Mouse (Mus musculus) neural tube, embryonic 15.5 days (tissue): ENCODE data around the gene Plbd1. TPM values are rescaled to one million over a fixed set of nuclear protein-coding genes. Genes with fewer than 3 reads are reported as not detected.

Source experiments
- ATAC-seq: fragments of 200-750 bp; cut with Nextera tagmentation; 2 replicates; pipeline ENCODE4 v1.8.0; 2017; ENCODE audit warnings: mild to moderate bottlenecking, moderate TSS enrichment, moderate library complexity; ENCODE audit not compliant: low FRiP score
- H3K27ac ChIP-seq: fragments of 300-500 bp; sonication (generic); replicated peaks from 2 replicates; pipeline ENCODE4 v1.5.1; 2015; ENCODE audit warnings: mild to moderate bottlenecking, inconsistent platforms
- H3K27me3 ChIP-seq: fragments of 300-500 bp; sonication (generic); replicated peaks from 2 replicates; pipeline ENCODE4 v1.6.1; 2015; ENCODE audit warnings: inconsistent platforms
- H3K36me3 ChIP-seq: fragments of 300-500 bp; sonication (generic); 2 replicates; pipeline ENCODE4 v1.6.1; 2015; ENCODE audit warnings: inconsistent platforms
- H3K4me1 ChIP-seq: fragments of 300-500 bp; sonication (generic); 2 replicates; pipeline ENCODE4 v1.6.1; 2015; ENCODE audit warnings: inconsistent platforms
- H3K4me2 ChIP-seq: fragments of 300-500 bp; sonication (generic); 2 replicates; pipeline ENCODE4 v1.6.1; 2015; ENCODE audit warnings: inconsistent platforms, mild to moderate bottlenecking, moderate library complexity
- H3K4me3 ChIP-seq: fragments of 300-500 bp; sonication (generic); replicated peaks from 2 replicates; pipeline ENCODE4 v1.5.1; 2015; ENCODE audit warnings: mild to moderate bottlenecking, inconsistent platforms
- H3K9ac ChIP-seq: fragments of 300-500 bp; sonication (generic); replicated peaks from 2 replicates; pipeline ENCODE4 v1.6.1; 2015; ENCODE audit warnings: mild to moderate bottlenecking, inconsistent platforms
- H3K9me3 ChIP-seq: fragments of 300-500 bp; sonication (generic); replicated peaks from 2 replicates; pipeline ENCODE4 v1.6.1; 2016; ENCODE audit warnings: inconsistent platforms
- WGBS: fragments of 180-500 bp; shearing (Covaris S2); methylation state at CpG from one replicate; pipeline ENCODE4 v1.1.7; 2015; ENCODE audit warnings: mixed read lengths; 5-methylcytosine and 5-hydroxymethylcytosine counted together
- polyA plus RNA-seq: library from polyadenylated mRNA; unstranded; fragments of >200 nt; fragmentation: Nextera tagmentation; extraction: Ambion mirVana; gene quantifications from 2 replicates; pipeline ENCODE4 v1.2.1, GENCODE M21; 2015

The Plbd1 gene
- polyA plus RNA-seq, 1 experiment from 2014 or later: 0.72 TPM

DNA sequence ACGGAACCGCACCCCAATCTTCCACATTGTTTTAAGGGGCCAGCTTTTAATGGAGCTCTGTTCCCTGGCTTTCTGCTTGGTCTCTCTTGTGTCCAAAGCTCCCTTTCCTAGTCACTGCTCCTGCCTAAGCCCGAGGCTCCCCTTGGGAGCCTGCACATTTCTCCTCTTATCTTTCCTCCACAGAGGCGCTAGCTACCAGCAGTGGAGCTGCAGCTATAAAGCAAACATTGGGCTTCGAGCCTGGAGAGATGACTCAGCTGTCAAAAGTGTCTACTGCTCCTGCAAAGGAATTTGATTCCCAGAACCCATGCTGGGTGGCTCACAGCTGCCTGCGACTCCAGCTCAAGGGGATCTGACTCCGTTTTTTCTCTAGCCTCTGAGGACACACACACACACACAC lies 10.7 kb upstream of the Plbd1 start:
- no peak overlapping the region for H3K4me3 ChIP-seq
- WGBS: 68% methylated on average over 7 of the region's 7 CpGs
- ATAC-seq: no peak

DNA sequence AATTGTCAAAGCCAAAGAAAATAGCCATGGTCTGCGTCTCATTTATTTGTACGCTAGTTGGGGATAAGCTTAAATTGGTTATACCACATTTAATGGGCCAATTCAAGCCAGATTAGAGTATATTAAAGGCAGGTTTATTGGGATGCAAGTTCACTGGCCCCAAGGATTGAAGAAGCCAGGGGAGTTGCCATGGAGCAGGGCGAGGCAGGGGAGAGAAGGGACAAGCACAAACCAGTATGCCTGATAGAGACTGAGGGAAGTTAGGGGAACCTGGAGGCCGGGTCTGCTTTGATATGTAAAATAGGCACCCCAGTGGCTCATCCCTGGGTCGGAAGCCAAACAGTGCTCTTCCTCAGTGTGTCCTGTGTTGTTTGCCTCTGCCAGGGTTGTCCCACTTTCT lies 7.5 kb upstream of the Plbd1 start:
- no peak for ATAC-seq
- no peak overlapping the region for H3K9ac ChIP-seq
- H3K9me3 ChIP-seq: no peaks in the 10 kb centered on the region
- WGBS: 44% methylated on average over 5 of the region's 5 CpGs
- H3K4me3 ChIP-seq: no peak overlapping the region
- H3K27me3 ChIP-seq: no peaks in the 10 kb centered on the region
- no peaks in the 10 kb centered on the region for H3K36me3 ChIP-seq
- no peaks in the 10 kb centered on the region for H3K4me1 ChIP-seq
- H3K27ac ChIP-seq: no peak overlapping the region
- no peak overlapping the region for H3K4me2 ChIP-seq

More for the DNA sequence above, 10.7 kb upstream of the Plbd1 start:
- Histone ChIP-seq H3K9me3 (no peaks in the 10 kb centered on the region; the same call in 1 of the 2 replicates), H3K9ac (no peak overlapping the region), H3K4me2 (no peak overlapping the region), H3K36me3 (no peaks in the 10 kb centered on the region), H3K4me1 (no peaks in the 10 kb centered on the region), H3K27ac (no peak overlapping the region), H3K27me3 (no peaks in the 10 kb centered on the region)

- no peak for ATAC-seq
- no peak overlapping the region for H3K4me3 ChIP-seq
- H3K36me3 ChIP-seq: no peaks in the 10 kb centered on the region
- H3K9ac ChIP-seq: no peak overlapping the region
- no peak overlapping the region for H3K27ac ChIP-seq
- H3K4me1 ChIP-seq: no peaks in the 10 kb centered on the region
- H3K27me3 ChIP-seq: no peaks in the 10 kb centered on the region
- H3K4me2 ChIP-seq: no peak overlapping the region
- H3K9me3 ChIP-seq: no peaks in the 10 kb centered on the region
- WGBS: 64% methylated on average over 14 of the region's 14 CpGs
Measured at GRCm38 (mm10) chr6:136668266-136668986, 6.7 kb upstream of the Plbd1 start.

DNA sequence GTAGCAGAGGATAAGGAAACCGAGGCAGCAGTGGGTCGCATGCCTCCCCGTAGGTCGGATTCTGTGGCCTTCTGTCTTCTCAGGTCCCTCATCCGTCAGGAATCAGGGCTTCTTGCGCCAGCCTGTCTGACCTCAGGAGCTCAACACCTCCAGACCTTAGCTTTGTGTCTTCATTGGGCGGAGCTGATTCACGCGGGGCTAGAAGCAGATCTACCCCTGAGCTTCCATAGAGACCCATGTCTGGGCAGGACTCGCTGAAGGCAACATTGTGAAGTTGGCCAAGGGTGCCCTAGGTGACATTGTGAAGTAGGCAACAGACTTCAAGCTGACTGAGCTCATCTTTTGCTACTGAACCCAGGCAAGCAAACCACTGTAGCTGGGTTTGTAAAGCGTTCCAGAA lies 335 bp upstream of the Plbd1 start:
- Histone ChIP-seq H3K36me3 (no peaks in the 10 kb centered on the region), H3K4me2 (peak overlapping the region; percentile 48), H3K27ac (no peak overlapping the region), H3K9me3 (no peaks in the 10 kb centered on the region), H3K4me1 (peaks cover 8% of the 10 kb centered on the region), H3K9ac (no peak overlapping the region), H3K27me3 (peaks cover 26% of the 10 kb centered on the region), H3K4me3 (no peak overlapping the region)
- ATAC-seq: no peak
- WGBS: 32% methylated on average over 11 of the region's 11 CpGs

GRCm38 (mm10) chr6:136660831-136661705 lies 660 bp downstream of the Plbd1 start:
- WGBS: 20% methylated on average over 34 of the region's 34 CpGs
- Histone ChIP-seq H3K27me3 (peaks cover 26% of the 10 kb centered on the region), H3K4me3 (peak overlapping the region; percentile 21), H3K9me3 (no peaks in the 10 kb centered on the region), H3K36me3 (no peaks in the 10 kb centered on the region), H3K27ac (no peak overlapping the region), H3K4me2 (peak overlapping the region; percentile 48), H3K9ac (no peak overlapping the region), H3K4me1 (peaks cover 8% of the 10 kb centered on the region)
- no peak for ATAC-seq

GRCm38 (mm10) chr6:136659226-136659625 lies 2.5 kb downstream of the Plbd1 start:
- Histone ChIP-seq H3K9me3 (no peaks in the 10 kb centered on the region), H3K4me2 (no peak overlapping the region), H3K4me3 (no peak overlapping the region), H3K27ac (no peak overlapping the region), H3K36me3 (no peaks in the 10 kb centered on the region), H3K4me1 (peaks cover 8% of the 10 kb centered on the region), H3K9ac (no peak overlapping the region), H3K27me3 (peaks cover 26% of the 10 kb centered on the region)
- 91% methylated on average over 9 of the region's 9 CpGs for WGBS
- no peak for ATAC-seq

DNA sequence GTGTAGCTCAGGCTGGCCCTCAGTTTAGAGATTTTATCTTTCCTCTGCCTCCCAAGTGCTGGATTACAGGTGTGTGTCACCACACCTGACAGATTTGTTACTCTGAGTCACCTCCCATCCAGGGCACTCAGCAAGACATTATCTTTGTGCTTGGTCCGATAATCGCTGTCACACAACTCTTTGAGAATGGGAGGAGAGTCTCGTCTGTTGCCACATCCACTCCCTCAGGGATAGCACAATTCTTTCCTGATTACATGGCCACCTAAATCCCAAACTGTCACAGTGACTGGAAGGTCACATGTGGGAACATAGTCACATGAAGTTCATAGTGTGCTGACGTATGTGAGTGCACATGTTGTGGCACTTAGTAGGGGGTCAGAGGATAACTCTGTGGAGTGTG lies 3.4 kb downstream of the Plbd1 start:
- Histone ChIP-seq H3K4me3 (no peak overlapping the region), H3K9ac (no peak overlapping the region), H3K27ac (no peak overlapping the region), H3K4me2 (no peak overlapping the region), H3K4me1 (peaks cover 8% of the 10 kb centered on the region), H3K9me3 (no peaks in the 10 kb centered on the region), H3K36me3 (no peaks in the 10 kb centered on the region), H3K27me3 (peaks cover 26% of the 10 kb centered on the region)
- ATAC-seq: no peak
- 82% methylated on average over 4 of the region's 4 CpGs for WGBS

DNA sequence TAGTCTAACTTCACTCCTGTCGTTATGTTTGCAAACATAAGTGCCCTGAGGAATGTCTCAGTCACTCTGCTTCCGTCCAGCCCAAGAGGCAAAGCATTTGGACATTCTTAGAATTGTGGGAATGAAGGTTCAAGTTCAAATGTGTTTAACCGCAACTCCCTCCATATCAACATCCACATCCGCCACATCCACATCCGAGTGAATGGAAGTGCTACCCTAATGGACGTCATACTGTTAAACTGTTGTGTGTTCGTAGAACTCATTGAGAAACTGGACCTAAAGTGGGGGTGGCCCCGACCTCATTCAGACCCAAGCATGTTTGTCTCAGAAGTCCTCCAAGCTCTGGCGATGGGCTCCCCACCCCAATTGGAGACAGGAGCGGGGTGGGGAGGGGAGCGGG lies 5.9 kb downstream of the Plbd1 start:
- no peak overlapping the region; the same call in 1 of the 2 replicates for H3K4me2 ChIP-seq
- no peak overlapping the region for H3K9ac ChIP-seq
- no peak overlapping the region for H3K27ac ChIP-seq
- no peak overlapping the region for H3K4me3 ChIP-seq
- H3K9me3 ChIP-seq: no peaks in the 10 kb centered on the region
- 77% methylated on average over 11 of the region's 11 CpGs for WGBS
- H3K27me3 ChIP-seq: peaks cover 4% of the 10 kb centered on the region
- no peaks in the 10 kb centered on the region for H3K4me1 ChIP-seq
- no peak for ATAC-seq
- no peaks in the 10 kb centered on the region for H3K36me3 ChIP-seq

GRCm38 (mm10) chr6:136654470-136654869 lies 7.3 kb downstream of the Plbd1 start:
- Histone ChIP-seq H3K36me3 (no peaks in the 10 kb centered on the region), H3K4me1 (no peaks in the 10 kb centered on the region), H3K27ac (no peak overlapping the region), H3K9ac (no peak overlapping the region), H3K27me3 (no peaks in the 10 kb centered on the region), H3K4me2 (no peak overlapping the region), H3K4me3 (no peak overlapping the region), H3K9me3 (no peaks in the 10 kb centered on the region)
- WGBS: 89% methylated on average over 20 of the region's 20 CpGs
- no peak for ATAC-seq

DNA sequence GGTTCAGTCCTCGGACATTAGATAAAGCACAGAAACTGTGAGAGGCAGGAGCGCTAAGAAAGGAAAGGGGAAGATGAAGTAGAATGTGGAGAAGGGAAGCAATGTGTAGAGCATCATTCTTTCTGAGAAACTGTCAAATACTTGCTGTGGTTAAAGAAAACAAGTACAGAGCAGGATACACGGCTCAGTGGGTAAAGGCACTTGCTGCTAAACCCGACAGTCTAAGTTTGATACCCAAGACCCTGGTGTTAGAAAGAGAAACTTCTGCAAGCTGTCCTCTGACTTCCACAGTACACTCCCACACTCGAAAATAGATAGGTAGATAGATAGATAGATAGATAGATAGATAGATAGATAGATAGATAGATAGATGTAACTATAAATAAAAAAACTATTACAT lies 8.4 kb downstream of the Plbd1 start:
- no peaks in the 10 kb centered on the region for H3K9me3 ChIP-seq
- H3K9ac ChIP-seq: no peak overlapping the region
- no peak for ATAC-seq
- H3K36me3 ChIP-seq: no peaks in the 10 kb centered on the region
- no peak overlapping the region for H3K4me3 ChIP-seq
- 72% methylated on average over 5 of the region's 5 CpGs for WGBS
- H3K27me3 ChIP-seq: no peaks in the 10 kb centered on the region
- no peak overlapping the region for H3K27ac ChIP-seq
- no peaks in the 10 kb centered on the region for H3K4me1 ChIP-seq
- no peak overlapping the region for H3K4me2 ChIP-seq

GRCm38 (mm10) chr6:136650664-136651063 lies 11.1 kb downstream of the Plbd1 start:
- no peak overlapping the region for H3K9ac ChIP-seq
- H3K4me3 ChIP-seq: no peak overlapping the region
- no peaks in the 10 kb centered on the region for H3K9me3 ChIP-seq
- H3K4me2 ChIP-seq: no peak overlapping the region
- H3K4me1 ChIP-seq: peaks cover 8% of the 10 kb centered on the region
- no peaks in the 10 kb centered on the region for H3K27me3 ChIP-seq
- ATAC-seq: no peak
- H3K36me3 ChIP-seq: no peaks in the 10 kb centered on the region
- no peak overlapping the region for H3K27ac ChIP-seq
- 89% methylated on average over 8 of the region's 8 CpGs for WGBS

- Histone ChIP-seq H3K9ac (no peak overlapping the region), H3K27ac (no peak overlapping the region), H3K9me3 (no peaks in the 10 kb centered on the region), H3K4me2 (no peak overlapping the region), H3K36me3 (no peaks in the 10 kb centered on the region), H3K4me3 (no peak overlapping the region), H3K27me3 (no peaks in the 10 kb centered on the region), H3K4me1 (peaks cover 10% of the 10 kb centered on the region)
- WGBS: 90% methylated on average over 10 of the region's 10 CpGs
- no peak for ATAC-seq
Measured at GRCm38 (mm10) chr6:136647455-136647861, 14.3 kb downstream of the Plbd1 start.
